Mouse (Mus musculus) cortical plate, adult 2 months (tissue): ENCODE results near the gene Xylt1.

Source experiments
- CTCF ChIP-seq: fragments of 200-500 bp; IDR thresholded peaks from 2 replicates; pipeline ENCODE4 v1.5.1; 2011; ENCODE audit warnings: mild to moderate bottlenecking, control low read depth, low read length; ENCODE audit not compliant: insufficient read depth; ENCODE audit errors: extremely low read depth
- POLR2A ChIP-seq: fragments of 200-500 bp; IDR thresholded peaks from 2 replicates; pipeline ENCODE4 v1.6.1; 2011; ENCODE audit warnings: mild to moderate bottlenecking, low read length, control low read depth; ENCODE audit not compliant: insufficient read depth; ENCODE audit errors: extremely low read depth

GRCm38 (mm10) chr7:117386376-117386775 lies 5.6 kb downstream of the Xylt1 start:
- TF ChIP-seq POLR2A, result no peak
- TF ChIP-seq CTCF, result no peak
